Mouse (Mus musculus): Measurements from ENCODE around the gene Tmem53. TPM values are rescaled to one million over a fixed set of nuclear protein-coding genes. Genes with fewer than 3 reads are reported as not detected.
A peak's percentile ranks its signal among the peaks of the same experiment; 100 is the strongest.

The Tmem53 gene
- polyA plus RNA-seq, 1 experiment from 2014 or later, result 34.4 TPM

GRCm38 (mm10) chr4:117267284-117267683 lies 15.5 kb downstream of the Tmem53 start:
- Histone ChIP-seq H3K27ac (no peak overlapping the region), H3K9ac (ENCODE audit: low read depth, low read length) (no peak overlapping the region), H3K4me1 (replicated peaks; ENCODE audit: insufficient read depth, low read length) (0 out of 2 replicates have a peak, but pooled peaks cover 3% of the 10 kb centered on the region), H3K4me3 (replicated peaks; ENCODE audit: low read depth, low read length) (no peak overlapping the region), H3K4me2 (ENCODE audit: low read length) (no peak overlapping the region), H3K27me3 (ENCODE audit: insufficient read depth, low read length) (no peaks in the 10 kb centered on the region), H3K36me3 (ENCODE audit: insufficient read depth, low read length) (no peaks in the 10 kb centered on the region), H3K9me3 (replicated peaks; ENCODE audit: low read length) (no peaks in the 10 kb centered on the region)
- peak; percentile 89 for DNase-seq (ENCODE audit: low spot score)
- WGBS, result 6% methylated on average over 2 of the region's 2 CpGs
- ATAC-seq (replicated peaks; ENCODE audit: low FRiP score, low read depth), result no peak
- peak; percentile 97 for TF ChIP-seq CTCF (IDR thresholded peaks at IDR 0.05; ENCODE audit: low read depth)

GRCm38 (mm10) chr4:117267831-117268437 lies 16.2 kb downstream of the Tmem53 start:
- no peak overlapping the region for H3K27ac ChIP-seq
- no peak overlapping the region for H3K9ac ChIP-seq (ENCODE audit: low read depth, low read length)
- H3K36me3 ChIP-seq (ENCODE audit: insufficient read depth, low read length), result peaks cover 5% of the 10 kb centered on the region; the same call in 1 of the 2 replicates
- DNase-seq (ENCODE audit: low spot score), result no peak
- no peak overlapping the region for H3K4me3 ChIP-seq (replicated peaks; ENCODE audit: low read depth, low read length)
- H3K4me2 ChIP-seq (ENCODE audit: low read length), result no peak overlapping the region
- H3K9me3 ChIP-seq (replicated peaks; ENCODE audit: low read length), result no peaks in the 10 kb centered on the region
- ATAC-seq (replicated peaks; ENCODE audit: low FRiP score, low read depth), result no peak
- H3K27me3 ChIP-seq (ENCODE audit: insufficient read depth, low read length), result no peaks in the 10 kb centered on the region
- TF ChIP-seq CTCF (IDR thresholded peaks at IDR 0.05; ENCODE audit: low read depth), result no peak
- 86% methylated on average over 25 of the region's 25 CpGs for WGBS
- no peaks in the 10 kb centered on the region for H3K4me1 ChIP-seq (replicated peaks; ENCODE audit: insufficient read depth, low read length)

- Histone ChIP-seq H3K4me3 (replicated peaks; ENCODE audit: low read depth, low read length) (no peak overlapping the region), H3K9ac (ENCODE audit: low read depth, low read length) (no peak overlapping the region), H3K27me3 (ENCODE audit: insufficient read depth, low read length) (no peaks in the 10 kb centered on the region), H3K36me3 (ENCODE audit: insufficient read depth, low read length) (peaks cover 23% of the 10 kb centered on the region), H3K4me1 (replicated peaks; ENCODE audit: insufficient read depth, low read length) (no peaks in the 10 kb centered on the region), H3K9me3 (replicated peaks; ENCODE audit: low read length) (no peaks in the 10 kb centered on the region; the same call in 1 of the 2 replicates), H3K4me2 (ENCODE audit: low read length) (no peak overlapping the region), H3K27ac (no peak overlapping the region)
- DNase-seq (ENCODE audit: low spot score), result peak; percentile 90
- ATAC-seq (replicated peaks; ENCODE audit: low FRiP score, low read depth), result peak; percentile 26; the same call in 1 of the 2 replicates
- peak; percentile 93 for TF ChIP-seq CTCF (IDR thresholded peaks at IDR 0.05; ENCODE audit: low read depth)
- 16% methylated on average over 6 of the region's 6 CpGs for WGBS
Observed at GRCm38 (mm10) chr4:117270278-117270677, 18.5 kb downstream of the Tmem53 start.

GRCm38 (mm10) chr4:117272459-117272858 lies 20.7 kb downstream of the Tmem53 start:
- Histone ChIP-seq H3K27ac (no peak overlapping the region), H3K4me3 (replicated peaks; ENCODE audit: low read depth, low read length) (no peak overlapping the region), H3K9ac (ENCODE audit: low read depth, low read length) (no peak overlapping the region), H3K9me3 (replicated peaks; ENCODE audit: low read length) (no peaks in the 10 kb centered on the region; the same call in 1 of the 2 replicates), H3K36me3 (ENCODE audit: insufficient read depth, low read length) (peaks cover 34% of the 10 kb centered on the region), H3K4me1 (replicated peaks; ENCODE audit: insufficient read depth, low read length) (no peaks in the 10 kb centered on the region; the same call in 1 of the 2 replicates), H3K4me2 (ENCODE audit: low read length) (no peak overlapping the region), H3K27me3 (ENCODE audit: insufficient read depth, low read length) (no peaks in the 10 kb centered on the region)
- DNase-seq (ENCODE audit: low spot score) (no peak), ATAC-seq (replicated peaks; ENCODE audit: low FRiP score, low read depth) (no peak)
- 23% methylated on average over 12 of the region's 12 CpGs for WGBS
- no peak for TF ChIP-seq CTCF (IDR thresholded peaks at IDR 0.05; ENCODE audit: low read depth)

GRCm38 (mm10) chr4:117274720-117275119 lies 23.0 kb downstream of the Tmem53 start:
- no peaks in the 10 kb centered on the region; the same call in 1 of the 2 replicates for H3K9me3 ChIP-seq (replicated peaks; ENCODE audit: low read length)
- H3K4me3 ChIP-seq (replicated peaks; ENCODE audit: low read depth, low read length), result no peak overlapping the region
- peaks cover 53% of the 10 kb centered on the region for H3K36me3 ChIP-seq (ENCODE audit: insufficient read depth, low read length)
- H3K27ac ChIP-seq, result no peak overlapping the region
- WGBS, result 92% methylated on average over 4 of the region's 4 CpGs
- TF ChIP-seq CTCF (IDR thresholded peaks at IDR 0.05; ENCODE audit: low read depth), result no peak
- H3K9ac ChIP-seq (ENCODE audit: low read depth, low read length), result no peak overlapping the region
- H3K27me3 ChIP-seq (ENCODE audit: insufficient read depth, low read length), result no peaks in the 10 kb centered on the region
- H3K4me2 ChIP-seq (ENCODE audit: low read length), result no peak overlapping the region
- no peak for DNase-seq (ENCODE audit: low spot score)
- ATAC-seq (replicated peaks; ENCODE audit: low FRiP score, low read depth), result no peak
- no peaks in the 10 kb centered on the region; the same call in 1 of the 2 replicates for H3K4me1 ChIP-seq (replicated peaks; ENCODE audit: insufficient read depth, low read length)

- Histone ChIP-seq H3K4me3 (replicated peaks; ENCODE audit: low read depth, low read length) (no peak overlapping the region), H3K27ac (no peak overlapping the region), H3K9ac (ENCODE audit: low read depth, low read length) (no peak overlapping the region), H3K4me1 (replicated peaks; ENCODE audit: insufficient read depth, low read length) (no peaks in the 10 kb centered on the region; the same call in 1 of the 2 replicates), H3K4me2 (ENCODE audit: low read length) (no peak overlapping the region), H3K9me3 (replicated peaks; ENCODE audit: low read length) (no peaks in the 10 kb centered on the region; the same call in 1 of the 2 replicates), H3K27me3 (ENCODE audit: insufficient read depth, low read length) (no peaks in the 10 kb centered on the region), H3K36me3 (ENCODE audit: insufficient read depth, low read length) (peaks cover 57% of the 10 kb centered on the region)
- ATAC-seq (replicated peaks; ENCODE audit: low FRiP score, low read depth) (peak; percentile 38), DNase-seq (ENCODE audit: low spot score) (peak; percentile 36)
- no peak for TF ChIP-seq CTCF (IDR thresholded peaks at IDR 0.05; ENCODE audit: low read depth)
- 27% methylated on average over 17 of the region's 17 CpGs for WGBS
Observed at GRCm38 (mm10) chr4:117276281-117276711, 24.5 kb downstream of the Tmem53 start.

Measured in kidney, postnatal 0 days (tissue).